Mouse (Mus musculus) bone marrow macrophage, adult 2 months (primary cell): ENCODE data around the gene Aktip.

ENCODE experiments used
- CTCF ChIP-seq: IDR thresholded peaks from 2 replicates; pipeline ENCODE4 v1.5.1; 2012; ENCODE audit warnings: low read depth, mild to moderate bottlenecking, low read length, moderate library complexity
- POLR2A ChIP-seq: IDR thresholded peaks from 2 replicates; pipeline ENCODE4 v1.6.1; 2012; ENCODE audit warnings: mild to moderate bottlenecking, low read depth, low read length, borderline replicate concordance

DNA sequence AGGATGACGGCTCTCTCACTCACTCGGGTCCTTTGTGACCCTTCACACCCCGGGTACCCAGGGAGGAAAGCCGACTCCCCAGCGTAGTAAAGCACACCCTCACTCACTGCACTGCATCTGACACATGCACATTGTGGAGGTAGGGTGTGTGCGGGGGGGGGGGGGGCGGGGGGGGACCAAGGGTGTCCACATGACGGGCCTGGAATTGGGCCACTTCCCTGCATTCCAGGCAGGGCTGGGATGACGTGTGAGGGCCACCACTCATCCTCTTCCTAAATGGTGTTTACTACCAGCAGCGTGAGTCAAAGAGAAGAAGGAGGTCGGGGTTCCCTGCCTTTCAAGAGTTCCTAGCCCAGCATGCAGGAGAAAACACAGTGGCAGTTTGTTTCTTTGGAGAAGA, 11.6 kb downstream of the Aktip start:
- TF ChIP-seq CTCF (no peak), POLR2A (no peak)
